Mouse (Mus musculus): ENCODE data around the gene Dmac2.

Gene Dmac2

DNA sequence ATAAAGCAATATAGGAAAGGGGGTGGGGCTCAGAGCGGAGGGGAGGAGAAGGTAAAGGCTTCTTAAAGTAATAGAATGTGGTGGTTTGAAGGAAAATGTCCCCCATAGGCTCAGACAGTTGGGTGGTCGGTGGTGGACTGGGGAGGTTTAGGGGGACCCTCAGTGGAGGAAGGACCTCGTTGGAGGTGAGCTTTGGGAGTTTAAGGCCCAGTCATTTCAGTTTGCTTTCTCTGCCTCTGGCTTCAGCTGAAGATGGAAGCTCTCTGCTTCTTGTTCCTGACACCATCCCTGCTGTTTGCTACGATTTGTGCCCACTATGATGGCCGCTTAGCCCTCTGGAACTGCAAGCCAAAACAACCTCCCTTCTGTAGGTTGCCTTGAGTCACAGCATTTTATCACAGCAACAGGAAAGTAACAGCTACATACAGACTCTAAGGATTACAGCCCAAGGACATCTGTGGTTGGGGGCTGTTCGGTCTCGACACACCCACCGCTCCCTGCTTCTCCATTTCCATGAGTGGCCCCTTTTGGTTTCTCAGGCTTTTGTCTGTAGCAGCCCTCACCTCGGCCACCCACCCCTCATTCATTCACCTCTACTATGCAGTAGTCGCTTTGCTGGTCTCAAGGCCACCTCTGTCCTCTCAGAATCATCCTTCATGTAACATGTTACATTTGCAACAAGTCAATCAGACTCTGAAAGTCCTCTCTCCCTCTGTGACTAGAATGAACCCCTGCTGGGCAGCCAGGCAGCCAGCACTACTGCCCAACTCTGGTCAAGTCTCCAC, 1.6 kb upstream of the Dmac2 start:
- no peak for DNase-seq (ENCODE audit: low spot score)

DNA sequence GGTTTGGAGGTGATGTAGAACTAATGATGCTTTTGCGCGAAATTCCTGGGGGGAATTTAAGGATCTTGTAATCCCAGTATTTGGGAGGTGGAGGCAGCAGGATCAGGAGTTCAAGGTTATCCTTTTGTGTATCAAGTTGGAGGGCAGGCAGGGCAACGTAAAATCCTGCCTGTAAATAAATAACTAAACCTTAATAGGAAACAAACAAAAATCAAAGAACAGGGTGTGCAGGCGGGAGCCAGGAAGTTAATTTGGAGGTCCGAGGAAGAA, 443 bp downstream of the Dmac2 start:
- no peak for DNase-seq (ENCODE audit: low spot score)

DNA sequence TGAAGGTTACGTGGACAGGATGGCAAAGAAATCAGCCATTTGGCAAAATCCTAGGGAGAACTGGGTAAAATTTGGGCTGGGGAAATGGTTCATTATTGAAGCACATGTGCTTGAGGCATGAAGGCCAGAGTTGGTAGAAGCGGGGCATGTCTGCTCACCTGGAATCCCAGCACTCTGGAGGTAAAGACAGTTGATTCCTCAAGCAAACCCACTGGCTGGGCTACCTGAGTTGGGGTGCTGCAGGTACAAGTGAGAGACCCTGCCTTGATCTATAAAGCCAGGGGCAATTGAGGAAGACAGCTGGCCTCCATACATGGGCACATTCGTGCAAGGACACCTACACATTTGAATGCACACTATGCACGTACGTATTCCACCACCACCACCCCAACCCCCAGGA, 887 bp downstream of the Dmac2 start:
- DNase-seq (ENCODE audit: low spot score) = peak; percentile 6

DNA sequence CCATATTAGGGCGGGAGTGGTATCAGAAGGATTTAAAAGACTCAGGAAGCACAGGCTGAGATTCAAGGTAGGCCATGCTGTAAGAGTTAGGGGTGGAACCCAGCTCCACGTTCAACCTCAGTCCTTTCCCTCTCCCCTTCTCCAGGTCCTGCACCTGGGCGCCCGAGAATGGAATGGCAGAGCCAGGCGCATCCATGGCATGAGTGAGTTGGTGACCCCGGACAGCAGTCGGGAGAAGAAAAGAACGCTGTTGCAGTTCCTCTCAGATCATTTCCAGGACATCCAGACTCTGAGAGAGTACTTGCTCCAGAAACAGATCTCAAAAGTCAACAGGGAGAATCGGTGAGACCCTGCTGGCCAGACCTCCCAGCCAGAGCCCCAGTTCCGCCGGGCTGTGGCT, 1.5 kb downstream of the Dmac2 start:
- no peak for DNase-seq (ENCODE audit: low spot score)

DNA sequence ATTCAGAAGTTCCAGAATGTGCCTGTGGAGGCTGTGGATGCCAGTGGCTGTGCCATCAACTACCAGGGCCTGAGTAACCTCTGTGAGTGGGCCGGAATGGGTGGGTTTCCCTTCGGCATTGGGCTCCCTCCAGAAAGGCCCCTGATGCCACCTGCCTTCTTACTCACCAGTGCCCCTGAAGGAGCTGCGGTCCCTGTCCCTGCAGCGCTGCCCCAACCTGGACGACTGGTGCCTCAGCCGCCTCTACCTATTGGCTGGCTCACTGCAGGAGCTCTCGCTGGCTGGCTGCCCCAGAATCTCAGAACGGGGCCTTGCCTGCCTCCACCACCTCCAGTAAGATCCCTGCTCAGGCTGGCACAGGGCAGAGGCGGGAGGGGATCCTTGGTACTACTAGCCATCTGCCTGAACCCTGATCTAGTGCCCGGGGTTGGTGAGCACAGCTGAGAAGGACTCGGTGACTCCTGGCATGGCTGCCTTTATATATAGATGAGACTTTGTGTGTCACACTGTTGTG, 4.7 kb downstream of the Dmac2 start:
- no peak for DNase-seq (ENCODE audit: low spot score)

DNA sequence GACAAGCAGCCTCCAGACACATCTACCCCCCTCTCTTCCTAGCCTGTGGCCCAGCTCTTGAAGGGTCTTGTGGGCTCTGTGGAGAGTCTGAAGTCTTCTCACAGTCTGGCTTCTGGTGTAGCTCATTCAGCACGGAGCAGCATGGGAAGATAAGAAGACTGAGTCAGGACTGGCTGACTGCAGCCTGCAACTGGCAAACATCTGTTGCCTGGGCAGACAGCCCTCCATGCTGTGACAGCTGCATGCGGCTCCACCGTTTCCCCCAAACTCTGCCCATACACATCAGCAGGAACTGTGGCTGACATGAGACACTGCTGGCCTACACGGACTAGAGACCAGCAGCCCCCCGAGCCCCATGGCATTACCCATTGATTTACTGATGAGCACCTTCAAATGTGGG, 5.6 kb downstream of the Dmac2 start:
- DNase-seq (ENCODE audit: low spot score) = no peak

DNA sequence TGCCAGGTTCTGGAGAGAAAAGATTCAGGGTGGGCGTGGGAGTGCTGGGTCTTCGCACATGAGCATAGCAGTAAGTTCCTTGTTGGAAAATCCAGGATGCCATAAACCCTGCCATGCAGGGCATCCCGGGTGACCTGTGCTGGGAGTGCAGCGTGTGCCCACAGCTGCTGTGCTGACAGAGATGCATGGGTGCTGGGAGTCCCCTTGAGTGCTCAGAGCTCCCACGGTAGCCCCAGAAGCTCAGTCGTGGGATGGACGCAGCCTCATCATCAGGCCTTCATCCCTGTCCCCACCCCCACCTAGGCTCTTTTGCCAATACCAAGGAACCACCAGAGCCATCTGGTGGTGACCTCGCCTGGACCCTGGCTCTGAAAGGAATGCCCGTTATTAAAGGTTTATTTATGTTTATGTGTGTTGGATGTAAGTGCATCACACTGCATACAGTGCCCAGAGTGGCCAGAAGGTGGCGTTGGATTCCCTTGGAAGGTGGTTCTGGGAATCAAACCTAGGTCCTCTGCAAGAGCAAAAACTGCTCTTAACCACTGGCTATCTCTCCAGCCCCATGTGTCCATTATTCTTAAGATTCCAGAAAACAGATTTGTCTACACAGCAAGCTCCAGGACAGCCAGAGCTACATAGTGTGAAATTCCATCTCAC, 6.5 kb downstream of the Dmac2 start:
- DNase-seq (ENCODE audit: low spot score) = no peak

DNA sequence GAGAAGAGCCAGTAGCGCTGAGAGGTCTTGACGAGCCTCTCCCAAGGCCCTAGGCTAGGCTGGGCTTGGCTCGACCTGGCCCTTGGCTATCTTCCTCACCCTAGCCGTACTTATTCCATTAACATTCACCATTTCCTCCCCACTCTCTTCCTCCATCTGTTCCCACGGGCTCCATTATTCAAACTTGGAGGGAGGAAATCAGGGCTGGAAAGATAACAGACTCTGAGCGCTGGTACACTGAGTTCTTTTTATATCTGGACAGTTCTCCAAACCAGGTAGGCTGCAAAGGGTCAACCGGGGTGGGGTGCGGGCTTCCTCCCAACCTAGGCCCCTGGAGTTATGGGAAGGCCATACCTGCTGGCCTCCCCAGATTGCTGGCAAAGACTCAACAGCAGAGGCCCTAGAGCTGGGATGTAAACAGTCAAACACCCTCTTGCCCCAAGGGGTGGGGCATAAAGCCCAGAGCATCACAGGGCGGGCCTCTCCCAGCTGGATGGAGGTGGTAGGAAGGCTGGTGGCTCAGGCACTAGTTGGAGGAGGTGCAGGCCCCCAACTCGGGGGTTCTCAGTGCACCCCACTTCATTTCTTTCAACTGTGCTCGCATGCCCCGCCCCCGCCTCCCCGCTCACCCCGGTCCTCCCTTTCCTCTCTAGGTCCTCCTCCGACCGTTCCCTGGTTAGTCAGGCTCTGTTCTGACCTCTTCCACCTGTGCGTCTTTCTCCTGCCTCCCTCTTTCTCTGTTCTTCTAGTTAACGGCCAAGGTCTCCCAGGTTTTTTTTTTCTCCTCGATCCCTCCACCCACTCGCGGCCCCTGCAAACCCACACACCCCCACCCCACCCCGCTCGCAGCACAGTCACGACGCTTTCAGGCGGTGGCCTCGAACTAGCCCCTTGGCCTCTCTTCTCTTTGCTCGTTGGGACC, 7.6 kb downstream of the Dmac2 start, which contains the start of gene B3gnt8:
B3gnt8 (plus strand) TSS at position 146 of the 922 bp plus-strand sequence.
- no peak for DNase-seq (ENCODE audit: low spot score)

DNA sequence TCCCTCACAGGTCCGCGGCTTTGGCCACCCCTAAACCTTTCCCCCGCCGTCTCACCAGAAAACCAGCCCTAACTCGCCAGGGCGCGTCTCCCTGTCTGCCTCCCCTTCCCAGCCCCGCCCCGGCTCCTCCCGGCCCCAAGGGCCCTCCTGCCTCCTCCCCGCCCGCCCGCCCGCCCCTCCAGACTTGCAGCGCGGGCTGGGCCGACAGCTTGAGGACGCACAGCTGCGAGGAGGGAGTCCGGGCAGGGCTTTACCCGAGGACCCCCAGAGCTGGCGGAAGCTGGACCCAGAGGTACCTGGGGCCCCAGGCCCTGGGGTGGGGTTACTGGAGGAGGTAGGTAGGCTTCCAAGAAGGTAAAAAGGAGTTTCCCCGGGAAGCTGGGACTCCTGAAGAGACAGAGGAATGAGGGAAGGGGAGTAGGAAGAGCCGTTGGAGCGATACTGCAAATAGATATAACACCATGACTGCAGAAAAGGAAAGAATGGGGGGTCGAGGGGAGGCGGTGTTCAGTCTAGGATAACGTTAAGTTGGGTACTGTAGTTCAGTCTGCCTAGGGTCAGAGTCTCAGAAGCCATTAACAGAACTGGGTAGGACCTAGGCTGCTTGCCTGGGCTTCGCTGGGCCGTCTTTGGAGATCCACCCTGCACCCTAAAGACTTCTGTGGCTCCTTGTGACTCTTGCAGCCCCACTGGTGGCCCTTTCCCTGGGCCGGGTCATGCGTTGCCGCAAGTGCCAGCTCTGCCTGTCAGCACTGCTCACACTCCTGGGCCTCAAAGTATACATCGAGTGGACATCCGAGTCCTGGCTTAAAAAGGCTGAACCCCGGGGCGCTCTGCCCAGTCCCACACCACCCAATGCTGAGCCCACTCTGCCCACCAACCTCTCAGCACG, 8.5 kb downstream of the Dmac2 start:
- DNase-seq (ENCODE audit: low spot score) = no peak

DNA sequence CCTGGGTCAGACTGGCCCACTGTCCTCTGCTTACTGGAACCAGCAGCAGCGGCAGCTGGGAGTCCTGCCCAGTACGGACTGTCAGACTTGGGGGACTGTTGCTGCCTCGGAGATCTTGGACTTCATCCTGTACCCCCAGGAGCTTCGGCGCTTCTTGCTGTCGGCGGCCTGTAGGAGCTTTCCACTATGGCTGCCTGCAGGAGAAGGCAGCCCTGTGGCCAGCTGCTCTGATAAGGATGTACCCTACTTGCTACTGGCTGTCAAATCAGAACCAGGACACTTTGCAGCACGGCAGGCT, 9.1 kb downstream of the Dmac2 start:
- no peak for DNase-seq (ENCODE audit: low spot score)

DNA sequence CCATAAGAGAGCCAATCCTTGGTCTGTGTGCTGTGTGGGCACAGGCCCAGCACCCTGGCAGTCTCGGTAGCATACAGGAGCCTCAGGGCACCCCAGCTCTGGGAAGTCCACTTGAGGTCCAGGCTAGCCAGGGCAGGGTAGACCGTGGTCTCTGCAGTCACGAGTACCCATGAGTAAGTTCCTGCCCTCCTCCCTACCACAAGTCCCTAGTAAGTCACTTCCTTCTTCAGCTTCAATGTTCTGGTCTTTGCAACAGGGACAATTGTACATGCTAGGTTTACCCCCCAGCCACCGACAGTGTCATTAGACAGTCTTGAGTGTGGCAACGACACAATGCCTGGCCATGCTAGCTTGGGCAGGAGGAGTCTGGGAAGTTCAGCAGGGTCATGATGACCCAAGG, 13.5 kb downstream of the Dmac2 start:
- no peak for DNase-seq (ENCODE audit: low spot score)

DNA sequence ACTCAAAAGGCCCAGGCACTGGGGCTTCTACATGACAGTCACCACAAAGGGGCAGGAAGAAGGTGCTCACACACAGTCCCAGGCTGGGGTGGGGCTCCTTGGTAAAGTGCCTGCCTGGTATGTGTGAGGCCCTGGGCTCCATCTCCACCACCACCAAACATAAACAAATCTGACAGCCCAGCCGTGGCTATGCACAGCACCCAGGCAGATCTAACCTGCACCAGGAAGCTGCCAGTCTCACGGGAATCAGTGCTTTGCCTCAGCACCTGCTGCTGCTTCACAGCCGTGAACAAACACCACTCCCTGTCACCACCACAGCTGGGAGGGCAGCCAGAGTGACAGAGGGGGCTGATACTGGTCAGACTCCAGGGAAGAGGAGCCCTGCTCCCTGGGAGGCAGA, 17.2 kb downstream of the Dmac2 start:
- no peak for DNase-seq (ENCODE audit: low spot score)

DNA sequence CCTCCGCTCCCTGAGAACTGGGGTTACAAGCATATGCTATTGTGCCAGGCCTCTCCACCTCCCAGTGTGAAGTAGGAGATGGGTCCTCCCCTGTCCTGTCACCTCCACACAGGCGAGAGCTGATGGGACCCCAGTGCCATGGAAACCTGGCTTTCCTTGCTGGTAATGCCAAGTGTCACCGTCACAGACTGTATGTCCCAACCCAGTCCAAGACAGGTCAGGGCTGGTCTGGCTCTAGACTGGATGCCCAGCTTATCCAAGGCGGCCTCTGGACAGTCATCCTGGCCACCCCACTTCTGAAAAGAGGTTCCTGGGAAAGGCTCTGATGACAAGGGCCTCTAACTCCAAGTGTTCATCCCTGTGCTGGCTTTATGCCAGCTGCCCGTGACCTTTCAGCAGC, 17.9 kb downstream of the Dmac2 start:
- no peak for DNase-seq (ENCODE audit: low spot score)

DNA sequence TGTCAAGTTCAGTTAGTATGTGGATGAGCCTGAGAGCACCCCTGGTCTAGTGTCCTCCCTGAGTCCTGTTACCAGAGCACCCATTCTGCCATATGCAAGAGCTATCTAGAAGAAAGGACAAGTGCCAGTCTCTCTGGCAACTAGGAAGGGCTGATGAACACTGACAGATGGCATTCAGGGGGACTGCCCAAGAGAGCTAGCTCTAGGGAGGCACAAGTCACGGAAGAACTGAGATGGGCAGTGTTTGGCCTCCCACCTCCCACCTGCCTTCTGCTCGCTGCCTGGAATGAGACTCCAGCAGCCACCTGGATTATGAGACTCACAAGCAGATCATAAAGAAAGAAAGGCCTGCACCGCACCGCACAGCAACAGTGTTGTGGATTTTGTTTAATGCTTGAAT, 20.5 kb downstream of the Dmac2 start:
- DNase-seq (ENCODE audit: low spot score) = no peak

DNA sequence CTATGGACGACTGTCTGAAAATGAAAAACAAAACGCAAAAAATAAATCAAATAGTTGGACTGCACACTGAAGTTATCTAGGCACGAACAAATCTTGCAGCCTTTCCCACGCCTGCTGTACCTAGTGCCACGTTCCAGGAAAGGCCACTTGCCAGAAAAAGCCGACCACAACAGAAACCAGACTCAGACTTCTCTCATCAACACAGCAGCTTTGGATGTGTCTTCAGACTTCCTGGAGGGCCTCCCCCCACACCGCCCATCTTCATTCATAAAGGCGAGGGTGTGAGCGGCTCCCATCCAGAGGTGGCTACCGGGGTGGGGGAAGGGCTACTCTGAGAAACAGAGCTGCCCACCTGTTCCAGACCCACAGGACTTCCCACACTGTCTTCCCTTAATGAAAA, 24.9 kb downstream of the Dmac2 start:
- no peak for DNase-seq (ENCODE audit: low spot score)

DNA sequence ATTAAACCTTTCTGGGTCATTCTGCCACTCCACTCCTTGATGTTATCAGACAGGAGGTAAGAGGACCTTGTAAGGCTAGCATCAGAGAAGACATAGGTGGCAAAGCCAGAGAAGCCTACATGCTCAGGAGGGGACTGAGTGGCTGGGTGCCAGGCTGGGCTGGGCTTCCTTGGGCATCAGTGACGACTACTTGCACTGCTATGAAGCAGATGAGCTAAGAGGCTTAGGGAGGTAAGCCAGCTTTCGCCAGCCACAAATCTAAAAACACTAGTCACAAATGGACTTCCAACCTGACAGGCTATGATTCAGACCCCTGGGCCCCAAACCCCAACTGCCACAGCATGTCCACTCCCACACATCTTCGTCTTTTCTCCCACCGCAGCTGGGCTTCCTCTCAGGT, 25.4 kb downstream of the Dmac2 start:
- DNase-seq (ENCODE audit: low spot score) = no peak

DNA sequence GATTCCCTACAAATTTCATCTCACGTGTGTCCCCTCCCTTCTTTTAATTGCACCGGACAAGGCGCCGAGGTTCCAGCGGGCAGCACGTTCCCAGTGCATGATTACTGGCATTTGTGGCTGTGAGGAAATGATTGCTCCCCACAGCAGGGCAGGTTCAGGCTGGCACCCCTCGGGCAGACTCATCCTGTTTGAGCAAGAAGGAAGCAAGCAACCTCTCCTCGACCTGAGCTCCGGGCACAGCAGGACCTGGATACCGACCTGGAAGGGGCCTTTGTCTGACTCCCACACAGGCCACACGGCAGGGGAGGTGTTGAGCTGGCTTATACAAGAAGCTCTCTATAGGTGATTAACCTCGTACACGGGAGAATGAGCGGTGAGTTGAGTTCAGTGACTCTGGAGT, 25.9 kb downstream of the Dmac2 start:
- no peak for DNase-seq (ENCODE audit: low spot score)

DNA sequence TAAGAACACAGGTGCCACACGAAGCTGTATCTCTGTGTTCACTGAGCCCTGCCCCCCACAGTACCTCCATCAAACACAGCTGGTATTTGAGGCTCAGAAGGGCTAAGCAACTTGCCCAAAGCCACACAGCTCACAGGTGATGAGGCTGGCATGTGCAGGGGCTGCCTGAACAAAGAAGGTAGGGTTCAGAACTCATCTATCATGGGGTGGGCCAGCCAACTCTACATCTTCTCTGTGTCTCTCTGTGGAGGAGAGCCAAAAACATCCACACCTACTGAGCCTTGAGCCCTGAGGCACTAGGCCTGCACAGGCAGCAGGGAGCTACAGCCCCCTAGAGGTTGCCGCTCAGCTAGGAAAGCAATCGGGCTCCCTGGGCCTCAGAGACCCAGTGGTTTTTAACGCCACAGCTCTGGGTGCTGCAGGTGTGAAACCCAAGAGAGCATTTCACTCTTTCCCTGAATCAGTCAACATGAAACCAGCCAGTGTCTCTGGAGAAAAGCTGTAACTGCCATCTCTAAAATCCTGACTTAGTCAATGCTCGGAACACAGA, 28.4 kb downstream of the Dmac2 start:
- no peak for DNase-seq (ENCODE audit: low spot score)

DNA sequence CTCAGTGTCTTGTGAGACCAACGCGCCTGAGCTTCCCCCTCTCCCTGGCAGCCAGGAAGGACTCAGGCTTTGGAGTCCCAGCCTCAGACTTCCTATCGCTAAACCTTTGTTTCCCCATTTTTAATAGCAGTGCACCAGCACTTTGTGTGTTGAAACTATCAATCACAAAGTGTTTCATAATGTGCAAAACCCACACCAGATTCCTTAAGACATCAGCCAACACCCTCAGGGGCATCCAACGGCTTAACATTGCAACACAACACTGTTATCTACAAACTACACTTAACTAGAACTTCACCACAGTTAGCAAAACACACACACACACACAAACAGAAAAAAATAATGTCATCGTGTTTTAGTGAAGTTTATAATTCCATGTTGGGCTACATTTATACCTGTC, 30.6 kb downstream of the Dmac2 start:
- no peak for DNase-seq (ENCODE audit: low spot score)

DNA sequence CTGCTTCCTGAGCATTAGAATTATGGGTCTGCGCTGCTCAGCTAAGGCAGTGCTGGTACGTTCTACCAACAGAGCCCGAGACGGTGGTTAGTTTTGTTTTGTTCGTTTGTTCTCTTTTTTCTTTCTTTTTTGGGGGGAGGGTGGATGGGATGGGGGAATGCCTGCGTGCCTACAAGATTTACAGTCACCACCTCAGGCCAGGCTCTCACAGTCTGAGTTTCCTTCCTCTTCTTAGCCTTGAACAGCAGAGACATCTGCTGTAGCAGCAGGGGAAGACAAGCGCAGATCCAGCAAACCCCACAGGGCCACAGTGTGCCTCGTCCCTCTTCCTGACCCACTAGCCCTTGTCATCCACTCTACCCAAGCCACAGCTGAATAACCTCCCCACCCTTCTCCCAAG, 32.1 kb downstream of the Dmac2 start:
- DNase-seq (ENCODE audit: low spot score) = no peak

DNA sequence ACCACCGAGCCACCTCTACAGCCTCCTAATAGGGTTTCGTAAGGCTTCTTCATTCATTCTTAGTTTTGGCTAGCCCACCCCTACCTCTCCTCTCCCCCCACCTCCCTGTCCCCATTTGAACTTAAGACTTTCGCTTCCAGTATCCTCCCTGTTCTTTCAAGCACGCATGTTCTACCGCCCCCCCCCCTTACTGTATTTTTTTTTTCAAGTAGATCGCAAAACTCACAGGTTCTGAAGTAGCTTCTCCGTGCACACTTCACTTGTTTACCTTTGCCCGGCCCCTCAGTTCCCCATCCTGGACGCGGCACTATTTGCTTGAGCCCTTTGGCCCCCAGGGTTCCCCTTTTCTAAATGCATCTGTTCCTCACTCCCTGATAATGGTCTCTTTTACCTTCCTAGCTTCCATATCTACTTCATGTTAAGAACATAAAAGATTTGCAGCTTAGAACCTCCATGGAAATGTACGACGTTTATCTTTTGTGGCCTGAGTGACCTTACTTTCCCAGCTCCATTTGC, 33.1 kb downstream of the Dmac2 start:
- DNase-seq (ENCODE audit: low spot score) = no peak

All from layer of hippocampus, adult 11-12 months (tissue).